Mouse (Mus musculus): Measurements from ENCODE around the gene Ssbp2. TPM values are rescaled to one million over a fixed set of nuclear protein-coding genes. Genes with fewer than 3 reads are reported as not detected.

The Ssbp2 gene
- polyA plus RNA-seq, 1 experiment from 2014 or later = 179 TPM

DNA sequence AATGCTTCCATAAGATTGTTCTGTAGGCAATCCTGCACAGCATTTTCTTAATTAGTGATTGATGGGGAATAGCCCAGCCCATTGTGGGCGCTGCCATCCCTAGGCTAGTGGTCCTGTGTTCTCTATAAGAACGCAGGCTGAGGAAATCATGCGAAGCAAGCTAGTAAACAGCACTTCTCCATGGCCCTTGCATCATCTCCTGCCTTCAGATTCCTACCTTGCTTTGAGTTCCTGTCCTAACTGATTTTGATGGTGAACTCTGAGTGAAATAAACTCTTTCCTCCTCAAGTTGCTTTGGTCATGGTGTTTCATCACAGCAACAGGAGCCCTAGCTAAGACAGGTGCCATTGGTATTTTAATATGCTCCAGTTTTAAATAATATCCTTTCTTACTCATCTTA is 41.7 kb downstream of the Ssbp2 start:
- H3K9ac ChIP-seq (replicated peaks) = no peak overlapping the region
- WGBS = 90% methylated on average over 3 of the region's 3 CpGs
- H3K36me3 ChIP-seq = peaks cover 10% of the 10 kb centered on the region; the same call in 1 of the 2 replicates
- no peak overlapping the region for H3K27ac ChIP-seq (replicated peaks)
- no peak overlapping the region for H3K4me3 ChIP-seq
- peaks cover 3% of the 10 kb centered on the region; the same call in 1 of the 2 replicates for H3K4me1 ChIP-seq
- H3K4me2 ChIP-seq (replicated peaks) = no peak overlapping the region
- no peaks in the 10 kb centered on the region for H3K9me3 ChIP-seq
- no peaks in the 10 kb centered on the region for H3K27me3 ChIP-seq
- no peak for ATAC-seq (ENCODE audit: low FRiP score, low read depth)

GRCm38 (mm10) chr13:91502642-91503373 is 42.7 kb downstream of the Ssbp2 start:
- Histone ChIP-seq H3K4me1 (peaks cover 3% of the 10 kb centered on the region; the same call in 1 of the 2 replicates), H3K4me2 (replicated peaks) (no peak overlapping the region), H3K27me3 (no peaks in the 10 kb centered on the region), H3K27ac (replicated peaks) (no peak overlapping the region), H3K36me3 (peaks cover 10% of the 10 kb centered on the region; the same call in 1 of the 2 replicates), H3K4me3 (no peak overlapping the region), H3K9me3 (no peaks in the 10 kb centered on the region), H3K9ac (replicated peaks) (no peak overlapping the region)
- ATAC-seq (ENCODE audit: low FRiP score, low read depth) = no peak
- 80% methylated on average over 12 of the region's 12 CpGs for WGBS

DNA sequence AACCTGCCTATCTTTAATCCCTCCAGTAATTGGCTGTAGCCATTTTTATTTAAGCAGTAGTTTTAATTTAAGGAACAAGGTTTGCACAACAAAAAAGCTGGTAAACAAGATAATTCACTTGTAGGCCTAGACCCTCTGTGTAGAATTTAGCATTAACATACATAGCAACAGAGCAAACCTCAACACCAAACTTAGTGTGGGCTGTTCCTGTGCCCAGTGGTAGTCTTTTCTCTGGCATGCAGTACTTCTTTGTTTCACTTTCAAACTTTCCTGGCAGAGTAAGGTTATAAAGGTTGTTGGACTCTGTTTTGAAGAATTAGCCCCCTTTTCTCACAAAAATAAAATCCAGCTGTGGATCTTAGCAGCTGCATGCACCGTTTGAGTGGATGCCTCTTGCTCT is 48.9 kb downstream of the Ssbp2 start:
- ATAC-seq (ENCODE audit: low FRiP score, low read depth) = no peak
- Histone ChIP-seq H3K4me1 (no peaks in the 10 kb centered on the region), H3K4me3 (no peak overlapping the region), H3K27me3 (no peaks in the 10 kb centered on the region), H3K36me3 (no peaks in the 10 kb centered on the region), H3K27ac (replicated peaks) (no peak overlapping the region), H3K9ac (replicated peaks) (no peak overlapping the region), H3K9me3 (no peaks in the 10 kb centered on the region), H3K4me2 (replicated peaks) (no peak overlapping the region)
- WGBS = 92% methylated on average over 1 of the region's 1 CpGs

- no peak overlapping the region for H3K9ac ChIP-seq (replicated peaks)
- H3K36me3 ChIP-seq = no peaks in the 10 kb centered on the region
- H3K27me3 ChIP-seq = no peaks in the 10 kb centered on the region
- no peaks in the 10 kb centered on the region for H3K9me3 ChIP-seq
- no peaks in the 10 kb centered on the region for H3K4me1 ChIP-seq
- H3K4me3 ChIP-seq = no peak overlapping the region
- 76% methylated on average over 2 of the region's 2 CpGs for WGBS
- no peak overlapping the region for H3K27ac ChIP-seq (replicated peaks)
- no peak for ATAC-seq (ENCODE audit: low FRiP score, low read depth)
- H3K4me2 ChIP-seq (replicated peaks) = no peak overlapping the region
Measured at GRCm38 (mm10) chr13:91509467-91509866, 49.4 kb downstream of the Ssbp2 start.

GRCm38 (mm10) chr13:91514979-91515378 is 54.9 kb downstream of the Ssbp2 start:
- WGBS = 95% methylated on average over 4 of the region's 4 CpGs

GRCm38 (mm10) chr13:91520073-91520750 is 60.1 kb downstream of the Ssbp2 start:
- ATAC-seq (ENCODE audit: low FRiP score, low read depth) = no peak
- no peaks in the 10 kb centered on the region for H3K27me3 ChIP-seq
- peaks cover 4% of the 10 kb centered on the region; the same call in 1 of the 2 replicates for H3K4me1 ChIP-seq
- H3K36me3 ChIP-seq = no peaks in the 10 kb centered on the region
- no peak overlapping the region for H3K4me3 ChIP-seq
- H3K9me3 ChIP-seq = no peaks in the 10 kb centered on the region
- no peak overlapping the region for H3K27ac ChIP-seq (replicated peaks)
- 37% methylated on average over 4 of the region's 4 CpGs for WGBS
- no peak overlapping the region for H3K4me2 ChIP-seq (replicated peaks)
- H3K9ac ChIP-seq (replicated peaks) = no peak overlapping the region

More at GRCm38 (mm10) chr13:91514979-91515378, 54.9 kb downstream of the Ssbp2 start:
- no peak overlapping the region for H3K4me2 ChIP-seq (replicated peaks)
- H3K36me3 ChIP-seq = no peaks in the 10 kb centered on the region
- H3K27me3 ChIP-seq = no peaks in the 10 kb centered on the region
- H3K4me3 ChIP-seq = no peak overlapping the region
- no peak overlapping the region for H3K9ac ChIP-seq (replicated peaks)
- no peaks in the 10 kb centered on the region for H3K4me1 ChIP-seq
- H3K27ac ChIP-seq (replicated peaks) = no peak overlapping the region
- H3K9me3 ChIP-seq = no peaks in the 10 kb centered on the region
- ATAC-seq (ENCODE audit: low FRiP score, low read depth) = no peak

DNA sequence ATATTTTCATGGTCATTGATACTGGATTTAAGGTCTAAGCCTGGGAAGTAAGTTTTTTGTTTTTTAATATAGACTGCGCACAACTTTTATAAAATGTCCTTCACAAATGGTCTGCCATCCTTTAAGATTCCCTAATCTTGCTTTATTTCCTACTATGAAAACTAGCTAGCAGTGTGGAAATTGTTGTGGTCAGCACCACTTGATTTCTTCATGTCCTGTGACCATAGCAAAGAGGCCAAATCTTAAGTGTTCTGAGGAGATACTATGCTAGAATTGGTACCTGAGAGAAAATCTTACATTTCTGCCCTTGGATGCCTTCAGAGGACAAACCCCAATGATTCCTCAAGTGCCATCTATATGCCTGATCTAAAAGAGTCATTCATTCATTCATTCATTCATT is 60.9 kb downstream of the Ssbp2 start:
- Histone ChIP-seq H3K4me2 (replicated peaks) (no peak overlapping the region), H3K27ac (replicated peaks) (no peak overlapping the region), H3K4me3 (no peak overlapping the region), H3K9me3 (no peaks in the 10 kb centered on the region), H3K9ac (replicated peaks) (no peak overlapping the region), H3K4me1 (peaks cover 4% of the 10 kb centered on the region; the same call in 1 of the 2 replicates), H3K27me3 (no peaks in the 10 kb centered on the region), H3K36me3 (peaks cover under 1% of the 10 kb centered on the region; the same call in 1 of the 2 replicates)
- WGBS = 100% methylated on average over 1 of the region's 1 CpGs
- ATAC-seq (ENCODE audit: low FRiP score, low read depth) = no peak

- ATAC-seq (ENCODE audit: low FRiP score, low read depth) = no peak
- Histone ChIP-seq H3K4me1 (no peaks in the 10 kb centered on the region), H3K9ac (replicated peaks) (no peak overlapping the region), H3K27me3 (no peaks in the 10 kb centered on the region), H3K9me3 (no peaks in the 10 kb centered on the region), H3K4me3 (no peak overlapping the region), H3K27ac (replicated peaks) (no peak overlapping the region), H3K4me2 (replicated peaks) (no peak overlapping the region), H3K36me3 (peaks cover 8% of the 10 kb centered on the region; the same call in 1 of the 2 replicates)
- WGBS = 94% methylated on average over 12 of the region's 12 CpGs
Measured at GRCm38 (mm10) chr13:91526058-91526457, 66.0 kb downstream of the Ssbp2 start.

GRCm38 (mm10) chr13:91529821-91530220 is 69.7 kb downstream of the Ssbp2 start:
- no peak overlapping the region for H3K9ac ChIP-seq (replicated peaks)
- H3K4me2 ChIP-seq (replicated peaks) = no peak overlapping the region
- ATAC-seq (ENCODE audit: low FRiP score, low read depth) = no peak
- H3K36me3 ChIP-seq = peaks cover 24% of the 10 kb centered on the region
- no peak overlapping the region for H3K4me3 ChIP-seq
- no peaks in the 10 kb centered on the region for H3K27me3 ChIP-seq
- 92% methylated on average over 3 of the region's 3 CpGs for WGBS
- no peak overlapping the region for H3K27ac ChIP-seq (replicated peaks)
- peaks cover 6% of the 10 kb centered on the region; the same call in 1 of the 2 replicates for H3K9me3 ChIP-seq
- H3K4me1 ChIP-seq = no peaks in the 10 kb centered on the region

GRCm38 (mm10) chr13:91536711-91537110 is 76.6 kb downstream of the Ssbp2 start:
- peaks cover 31% of the 10 kb centered on the region for H3K36me3 ChIP-seq
- H3K9ac ChIP-seq (replicated peaks) = no peak overlapping the region
- H3K4me2 ChIP-seq (replicated peaks) = no peak overlapping the region
- no peaks in the 10 kb centered on the region for H3K27me3 ChIP-seq
- H3K4me1 ChIP-seq = no peaks in the 10 kb centered on the region
- peaks cover 6% of the 10 kb centered on the region; the same call in 1 of the 2 replicates for H3K9me3 ChIP-seq
- H3K4me3 ChIP-seq = no peak overlapping the region
- no peak for ATAC-seq (ENCODE audit: low FRiP score, low read depth)
- 68% methylated on average over 3 of the region's 3 CpGs for WGBS
- H3K27ac ChIP-seq (replicated peaks) = no peak overlapping the region

DNA sequence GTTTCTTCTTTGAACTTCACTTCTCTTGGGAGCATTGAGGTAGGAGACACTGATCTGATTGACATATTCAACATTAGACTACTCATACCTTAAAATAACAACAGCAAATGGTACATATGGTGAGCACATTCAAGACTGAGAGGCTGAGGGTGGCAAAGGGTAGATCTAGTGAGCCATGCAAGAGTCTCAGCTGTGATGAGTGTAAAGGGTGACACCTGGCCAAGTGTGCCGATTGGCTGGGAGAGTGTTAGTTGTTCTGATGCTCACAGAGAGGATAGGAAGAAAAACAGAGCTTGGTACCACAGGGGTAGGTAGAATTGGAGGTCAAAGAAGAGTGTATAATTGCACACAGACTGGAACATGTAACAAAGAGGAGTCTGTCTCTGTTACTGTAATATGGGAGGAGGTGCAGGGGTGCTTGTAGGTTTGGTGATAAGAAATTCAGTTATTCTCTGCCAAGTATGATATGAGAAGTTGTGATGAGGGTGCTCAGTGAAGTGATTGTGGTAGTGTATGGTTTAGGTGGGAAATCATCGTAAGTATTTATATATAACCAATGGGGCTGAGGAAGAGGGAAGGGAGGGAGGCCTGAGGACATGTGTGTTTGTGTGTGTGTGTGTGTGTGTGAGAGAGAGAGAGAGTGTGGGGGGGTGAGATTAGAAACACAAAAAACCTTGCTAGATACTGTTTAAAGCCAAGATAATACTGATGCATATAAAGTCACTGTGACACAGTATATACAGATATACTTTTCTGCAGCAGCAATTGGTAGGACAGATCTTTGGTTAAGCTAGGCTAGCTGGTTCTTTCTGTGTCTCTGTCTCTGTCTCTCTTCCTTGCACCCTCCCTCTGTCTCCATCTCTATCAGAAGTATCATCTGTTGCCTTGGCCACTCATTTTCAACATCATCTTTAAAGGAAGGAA is 80.3 kb downstream of the Ssbp2 start:
- Histone ChIP-seq H3K27ac (replicated peaks) (no peak overlapping the region), H3K9me3 (no peaks in the 10 kb centered on the region), H3K4me3 (no peak overlapping the region), H3K9ac (replicated peaks) (no peak overlapping the region), H3K27me3 (no peaks in the 10 kb centered on the region), H3K36me3 (peaks cover 17% of the 10 kb centered on the region; the same call in 1 of the 2 replicates), H3K4me1 (no peaks in the 10 kb centered on the region), H3K4me2 (replicated peaks) (no peak overlapping the region)
- no peak for ATAC-seq (ENCODE audit: low FRiP score, low read depth)
- 93% methylated on average over 2 of the region's 2 CpGs for WGBS
